Comparison of ENCODE assay signal across 23 mouse cellular contexts in genomic region chr11:76225051-76225450, GRCm38 (mm10). TPM values are rescaled to one million over a fixed set of nuclear protein-coding genes. Genes with fewer than 3 reads are reported as not detected.
DNase-seq lines count a peak whose midpoint lies in the region; ATAC-seq and TF ChIP-seq lines count a peak whose summit lies in the region.
"Had no signal": no experiment of that assay in that cellular context is flagged by ENCODE, and none has a peak within 500 bp of the region (broad histone marks: within the 10 kb centered on the region; RNA-seq: fewer than 3 reads in every experiment).

No protein-coding gene starts in this region.

- H3K9me3 ChIP-seq in ES-E14 (ENCODE audit: control insufficient read depth, insufficient read depth, low read depth, low read length): no peaks in the 10 kb centered on the region
- H3K9me3 ChIP-seq: G1E had no signal

- no peak for ATAC-seq in inflammation-experienced regulatory T-cells, adult 6 months
- ATAC-seq: activated CD4-positive, CD25-positive, alpha-beta regulatory T cell, adult 4 months; CD4-positive, CD25-positive, alpha-beta regulatory T cell, adult 4 months; Patski had no signal

- H3K4me1 ChIP-seq in ES-E14 (ENCODE audit: control insufficient read depth in 2 of 2, insufficient read depth in 2 of 2, low read length in 2 of 2, poor library complexity in 1 of 2): no peaks in the 10 kb centered on the region

- H3K9ac ChIP-seq in ES-E14 (ENCODE audit: insufficient read depth, low read depth, low read length, poor library complexity, severe bottlenecking): no peak overlapping the region

- H3K27ac ChIP-seq in ES-E14 (ENCODE audit: insufficient read depth, low read depth, low read length, poor library complexity, severe bottlenecking): peak overlapping the region; percentile 24; the same call in 1 of the 2 replicates

- in situ Hi-C loops in ES-E14 (cut with MboI; ENCODE audit: low sequenced_read_pairs in 2 of 2, unreplicated experiment in 2 of 2): no loop called here

- DNase-seq in ES-E14 (ENCODE audit: low read depth, low spot score): no peak
- DNase-seq in R1 (ENCODE audit: low read depth, low spot score): peak; percentile 55
- DNase-seq in ZHBTc4 (ENCODE audit: low read depth, low spot score): peak; percentile 55
- no peak for DNase-seq in left cerebral cortex, adult 8-10 months (ENCODE audit: low spot score in 2 of 2)
- no peak for DNase-seq in heart, adult 18-20 months
- DNase-seq: adrenal gland, adult 2 months; adrenal gland, adult 8-10 months; adrenal gland, postnatal 10 days; adrenal gland, postnatal 14 days; adrenal gland, postnatal 25 days; adrenal gland, postnatal 36 days; B cell, adult 2 months; cerebellum, adult 11 months; cerebellum, adult 11-12 months; cerebellum, adult 18-20 months; cerebellum, adult 2 months; cerebellum, adult 8-10 months; cerebellum, adult 9-10 months had no signal

- peaks cover 5% of the 10 kb centered on the region; the same call in 1 of the 2 replicates for H3K36me3 ChIP-seq in ES-E14 (ENCODE audit: control insufficient read depth, insufficient read depth, low read length, poor library complexity, severe bottlenecking)

- H3K4me3 ChIP-seq in ES-E14 (ENCODE audit: insufficient read depth in 1 of 2, low read depth in 1 of 2, low read length in 2 of 2, poor library complexity in 1 of 2, severe bottlenecking in 1 of 2): no peak overlapping the region

TF ChIP-seq in ES-E14, 5 proteins besides CTCF, POLR2A, EP300 and RAD21:
- TF ChIP-seq ZC3H11A (IDR thresholded peaks at IDR 0.05; ENCODE audit: borderline replicate concordance, low read depth, low read length) (no peak), ZNF384 (IDR thresholded peaks at IDR 0.05; ENCODE audit: low read depth, low read length) (no peak), CHD2 (IDR thresholded peaks at IDR 0.05; ENCODE audit: low read depth, low read length) (no peak), MAFK (IDR thresholded peaks at IDR 0.05; ENCODE audit: insufficient read depth, low read depth, low read length) (no peak)

RNA-seq across cellular contexts. Expression of gene Gemin4, which starts 7.6 kb away (rescaled TPM):
- 26.1 and 34.0 TPM in 2 replicates for total RNA-seq in ES-E14 (2012; rRNA removed)
- 10 to 100 TPM in 1 of 4 experiments, 1 to 10 TPM in 3; 6.9 to 10.6 (median 9.2) TPM for total RNA-seq in left cerebral cortex, adult 8-10 months (2022)
- polyA plus RNA-seq in inflammation-experienced regulatory T-cells, adult 6 months (2017; shearing (Covaris generic)): 10 to 100 TPM in 2 of 3 experiments, 1 to 10 TPM in 1; 8.3 to 13.4 (median 11.0) TPM
- total RNA-seq in heart, adult 18-20 months (2021): 1 to 10 TPM; 3.2 to 4.3 TPM

RNA-seq across cellular contexts. Expression of gene Dbil5, which starts 7.6 kb away (rescaled TPM):
- total RNA-seq in ES-E14 (2012; rRNA removed): 0.48 and 1.4 TPM in 2 replicates
- total RNA-seq in left cerebral cortex, adult 8-10 months (2022): 1 to 10 TPM in 2 of 4 experiments, under 1 TPM in 2; 0.70 to 1.3 (median 1.1) TPM
- 1 to 10 TPM in 1 of 3 experiments, not detected in 2; 1.0 TPM for polyA plus RNA-seq in inflammation-experienced regulatory T-cells, adult 6 months (2017; shearing (Covaris generic))
- total RNA-seq in heart, adult 18-20 months (2021): under 1 TPM; 0.50 to 0.90 TPM
- total RNA-seq: adrenal gland, postnatal 36 days had no signal
- polyA plus RNA-seq: activated CD4-positive, CD25-positive, alpha-beta regulatory T cell, adult 4 months; adrenal gland, adult 2 months had no signal

RNA-seq across cellular contexts. Expression of gene Mrm3, which starts 18.5 kb away (rescaled TPM):
- total RNA-seq in ES-E14 (2012; rRNA removed): 16.0 and 20.2 TPM in 2 replicates
- 10 to 100 TPM; 12.5 to 19.1 (median 18.6) TPM for total RNA-seq in left cerebral cortex, adult 8-10 months (2022)
- polyA plus RNA-seq in inflammation-experienced regulatory T-cells, adult 6 months (2017; shearing (Covaris generic)): 10 to 100 TPM in 2 of 3 experiments, 1 to 10 TPM in 1; 9.4 to 14.2 (median 12.9) TPM
- total RNA-seq in heart, adult 18-20 months (2021): 10 to 100 TPM; 24.6 to 27.4 TPM

RNA-seq across cellular contexts. Expression of gene Glod4, which starts 18.5 kb away (rescaled TPM):
- total RNA-seq in ES-E14 (2012; rRNA removed): 62.8 and 65.5 TPM in 2 replicates
- 10 to 100 TPM; 57.4 to 69.0 (median 60.8) TPM for total RNA-seq in left cerebral cortex, adult 8-10 months (2022)
- polyA plus RNA-seq in inflammation-experienced regulatory T-cells, adult 6 months (2017; shearing (Covaris generic)): 100 to 1,000 TPM in 1 of 3 experiments, 10 to 100 TPM in 2; 83.0 to 101 (median 84.6) TPM
- total RNA-seq in heart, adult 18-20 months (2021): 10 to 100 TPM; 40.3 to 44.6 TPM

RNA-seq across cellular contexts. Expression of gene Fam57a, which starts 45.6 kb away (rescaled TPM):
- 10.6 and 11.3 TPM in 2 replicates for total RNA-seq in ES-E14 (2012; rRNA removed)
- total RNA-seq in left cerebral cortex, adult 8-10 months (2022): 10 to 100 TPM; 16.1 to 18.7 (median 17.7) TPM
- 1 to 10 TPM; 2.5 to 4.5 (median 3.6) TPM for polyA plus RNA-seq in inflammation-experienced regulatory T-cells, adult 6 months (2017; shearing (Covaris generic))
- total RNA-seq in heart, adult 18-20 months (2021): 1 to 10 TPM; 3.5 to 3.8 TPM

Comparison
In these comparisons a context has a peak if more than half of its experiments do, and no peak if none do; other contexts are left out.
1. DNase-seq: peak in R1 (single experiment) and ZHBTc4 (single experiment); none in ES-E14 (single experiment), left cerebral cortex, adult 8-10 months (0 of 2) and heart, adult 18-20 months (0 of 2).